Mouse (Mus musculus): ENCODE measurements around the gene Cxcr4.
"Not testable (repeated sequence)": the region's sequence is repeated elsewhere in the genome, so short reads cannot be mapped to it uniquely, and the experiment has no call there.

The Cxcr4 gene

GRCm38 (mm10) chr1:128597209-128597782 is 5.2 kb upstream of the Cxcr4 start:
- DNase-seq = no peak

DNA sequence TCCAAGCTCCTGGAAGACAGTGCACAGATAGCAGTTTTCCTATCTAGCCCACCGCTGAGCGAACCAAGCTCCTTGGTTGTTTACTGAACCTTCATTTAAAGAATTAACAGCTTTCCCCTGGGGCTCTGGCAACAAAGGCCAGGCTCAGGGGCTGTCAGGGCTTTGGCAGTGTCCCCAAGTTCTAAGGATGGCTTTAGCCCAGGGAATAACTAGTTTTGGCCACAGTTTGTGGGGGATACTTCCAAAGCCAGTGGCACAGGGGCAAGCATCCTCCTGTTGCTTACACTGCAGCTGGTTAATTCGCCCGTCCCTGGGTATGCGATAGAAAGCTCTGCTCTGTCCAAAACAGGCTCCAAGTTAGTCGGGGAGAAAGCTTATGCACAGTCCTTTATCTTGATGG is 3.4 kb upstream of the Cxcr4 start:
- no peak for DNase-seq

- no peak for DNase-seq
Measured at GRCm38 (mm10) chr1:128595105-128595420, 3.0 kb upstream of the Cxcr4 start.

GRCm38 (mm10) chr1:128594353-128595104 is 2.4 kb upstream of the Cxcr4 start:
- DNase-seq = no peak

- peak; percentile 63 for DNase-seq
Measured at GRCm38 (mm10) chr1:128592961-128593501, 938 bp upstream of the Cxcr4 start.

DNA sequence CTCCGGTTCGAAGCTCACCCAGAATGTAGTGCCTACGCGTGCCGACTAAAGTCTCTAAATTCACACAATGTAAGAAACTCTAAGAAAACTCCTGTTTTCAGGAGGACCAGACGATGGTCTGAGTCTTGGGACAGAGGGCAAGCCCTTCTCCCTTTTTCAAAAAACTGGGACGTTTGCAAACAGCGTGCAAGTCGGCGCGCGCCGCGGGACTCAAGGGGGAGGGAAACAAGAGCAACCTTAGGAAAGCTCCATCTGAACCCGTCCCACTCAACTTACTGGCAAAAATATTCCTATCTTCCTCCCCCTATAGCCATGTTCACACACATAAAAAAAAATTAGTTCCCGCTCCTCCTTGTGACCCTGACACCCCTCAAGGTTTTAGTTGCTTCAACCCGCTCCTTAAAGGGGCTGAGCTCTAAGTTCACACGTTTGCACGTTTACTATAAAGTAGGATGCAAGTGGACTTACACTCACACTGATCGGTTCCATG is 327 bp downstream of the Cxcr4 start:
- no peak for DNase-seq

DNA sequence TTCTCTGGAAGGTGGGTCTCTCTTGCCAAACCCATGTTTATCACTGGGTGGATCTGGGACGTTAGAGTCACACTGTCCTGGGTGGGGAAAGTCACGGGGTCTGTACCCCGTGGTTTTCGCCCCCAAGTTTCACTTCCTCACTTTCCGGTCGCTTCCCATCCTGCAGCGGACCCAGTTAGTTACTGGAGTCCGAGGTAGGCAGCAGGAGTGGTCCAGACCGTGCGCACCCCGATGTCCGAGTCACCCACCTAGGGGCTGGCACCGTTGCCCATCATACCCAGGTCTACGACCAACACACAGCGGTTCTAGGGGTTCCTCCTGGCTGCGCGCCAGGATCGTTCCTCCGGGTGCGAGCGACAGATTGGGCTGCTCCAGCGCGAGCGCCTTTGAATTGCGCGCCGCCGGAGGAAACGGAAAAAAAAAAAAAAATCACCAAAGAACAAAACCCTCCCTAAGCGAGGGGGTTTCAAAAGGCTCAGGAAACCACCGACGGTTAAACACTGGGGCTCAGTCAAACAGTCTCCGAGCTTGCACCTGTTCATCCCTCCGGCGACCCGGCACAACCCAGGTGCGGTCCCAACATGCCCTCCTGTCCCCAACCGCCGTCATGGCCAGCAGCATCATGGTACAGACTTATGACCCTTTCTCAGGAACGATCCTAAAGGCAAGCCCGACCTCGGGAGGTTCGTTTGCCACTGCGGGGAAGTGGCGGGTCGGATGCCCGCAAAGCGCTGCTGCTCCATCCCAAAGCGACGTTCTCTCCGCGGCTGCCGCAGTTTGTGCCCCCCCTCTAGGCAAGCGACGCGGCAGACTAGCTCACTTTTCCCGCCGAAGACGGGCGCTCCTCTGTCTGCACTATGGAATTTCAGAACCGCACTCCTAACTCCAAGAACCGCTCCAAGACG is 1.0 kb downstream of the Cxcr4 start:
- peak; percentile 91 for DNase-seq

- no peak for DNase-seq
Measured at GRCm38 (mm10) chr1:128590011-128590410, 2.1 kb downstream of the Cxcr4 start.

- DNase-seq = no peak
Measured at GRCm38 (mm10) chr1:128589488-128589887, 2.6 kb downstream of the Cxcr4 start.

DNA sequence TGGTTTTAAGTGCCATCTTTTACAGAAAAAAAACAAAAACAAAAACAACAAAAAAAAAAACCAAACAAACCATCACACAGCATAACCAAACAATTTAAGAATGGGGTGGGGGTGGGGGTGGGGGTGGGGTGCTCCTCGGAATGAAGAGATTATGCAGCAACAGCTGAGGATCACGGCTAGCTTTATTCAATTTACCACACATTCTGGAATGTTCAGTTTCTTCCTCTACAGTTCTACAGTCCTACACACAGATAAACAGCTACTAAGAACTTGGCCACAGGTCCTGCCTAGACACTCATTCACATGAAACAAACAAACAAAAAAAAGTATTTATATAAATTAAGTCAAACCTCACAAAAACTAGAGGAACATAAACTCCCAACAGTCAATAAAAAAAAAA is 3.8 kb downstream of the Cxcr4 start:
- no peak for DNase-seq

DNA sequence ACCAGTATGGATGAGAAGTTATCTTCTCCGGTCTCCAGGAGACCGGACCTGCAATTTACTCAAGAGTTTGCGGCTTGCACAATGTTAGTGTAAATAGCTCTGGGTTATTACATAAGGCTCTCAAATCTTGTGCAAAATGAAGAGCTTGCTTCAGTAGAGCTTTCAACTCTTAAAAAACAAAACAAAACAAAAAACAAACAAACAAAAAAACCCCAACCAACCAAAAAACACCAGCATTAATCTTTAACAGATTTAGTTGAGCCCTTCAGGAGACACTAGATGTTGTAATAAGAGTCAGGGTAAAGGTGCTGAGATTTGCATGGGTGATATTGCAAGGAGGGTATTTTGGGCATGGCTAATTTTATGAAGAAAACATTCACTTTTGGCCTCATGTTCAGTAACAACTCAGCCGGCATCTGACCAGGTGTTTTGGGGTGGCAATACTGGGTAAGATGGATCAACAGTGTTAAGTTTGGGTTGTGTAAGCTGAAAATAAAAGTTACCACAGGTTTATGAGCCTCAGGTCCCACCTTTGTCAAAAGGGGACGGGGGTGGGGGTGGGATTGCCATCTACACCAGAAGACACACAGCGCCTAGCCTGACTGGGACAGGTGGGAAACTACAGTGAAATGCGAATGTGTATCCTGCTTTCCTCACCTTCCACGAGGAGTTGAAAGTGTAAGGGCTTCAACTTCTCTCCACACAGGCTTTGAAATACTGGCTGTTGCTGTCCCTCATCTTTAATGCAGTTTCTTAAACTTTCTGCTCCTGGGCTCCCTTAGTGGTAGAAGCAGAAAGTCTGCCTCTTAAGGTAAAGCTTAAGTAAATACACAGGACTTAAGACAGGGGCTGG is 4.9 kb downstream of the Cxcr4 start:
- no peak for DNase-seq

DNA sequence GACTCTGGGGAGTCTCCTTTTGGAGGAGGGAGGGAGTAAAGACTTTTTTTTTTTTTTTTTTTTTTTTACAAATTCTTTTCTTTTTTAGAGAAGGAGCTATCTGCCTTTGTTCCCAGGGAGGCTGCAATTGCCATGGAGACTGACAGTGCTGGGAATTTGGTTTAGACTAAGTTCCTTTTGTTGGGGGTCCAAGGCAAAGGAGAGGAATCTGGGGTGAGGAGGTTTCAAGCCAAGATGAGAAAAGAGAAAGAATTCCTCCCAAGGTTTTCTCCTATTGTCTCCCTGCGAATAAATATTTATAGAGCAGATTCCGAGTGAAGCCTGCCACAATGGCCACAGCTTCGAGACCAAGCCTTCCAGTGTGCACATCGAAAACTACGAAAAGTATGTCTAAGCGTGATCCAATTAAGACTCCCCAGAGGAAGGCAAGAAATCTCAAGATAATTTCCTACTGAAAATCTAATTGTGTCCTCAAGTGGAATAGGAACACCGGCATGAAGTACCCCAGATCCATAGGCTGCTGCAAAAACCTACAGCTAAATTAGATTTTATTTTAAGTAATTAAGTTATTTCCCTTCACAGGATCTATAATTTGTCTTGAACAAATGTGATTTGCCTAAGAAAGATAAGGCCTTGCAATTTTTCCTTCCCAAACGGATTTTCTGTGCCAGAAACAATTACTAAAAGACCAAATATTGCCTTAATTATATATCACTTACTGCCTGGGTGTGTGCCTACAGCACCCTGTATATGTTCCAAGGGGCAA is 5.7 kb downstream of the Cxcr4 start:
- DNase-seq = no peak

GRCm38 (mm10) chr1:128585396-128586161 is 6.5 kb downstream of the Cxcr4 start:
- DNase-seq = no peak

- DNase-seq = not testable (repeated sequence)
Measured at GRCm38 (mm10) chr1:128584716-128585115, 7.4 kb downstream of the Cxcr4 start.

GRCm38 (mm10) chr1:128583279-128583872 is 8.7 kb downstream of the Cxcr4 start:
- DNase-seq = no peak

DNA sequence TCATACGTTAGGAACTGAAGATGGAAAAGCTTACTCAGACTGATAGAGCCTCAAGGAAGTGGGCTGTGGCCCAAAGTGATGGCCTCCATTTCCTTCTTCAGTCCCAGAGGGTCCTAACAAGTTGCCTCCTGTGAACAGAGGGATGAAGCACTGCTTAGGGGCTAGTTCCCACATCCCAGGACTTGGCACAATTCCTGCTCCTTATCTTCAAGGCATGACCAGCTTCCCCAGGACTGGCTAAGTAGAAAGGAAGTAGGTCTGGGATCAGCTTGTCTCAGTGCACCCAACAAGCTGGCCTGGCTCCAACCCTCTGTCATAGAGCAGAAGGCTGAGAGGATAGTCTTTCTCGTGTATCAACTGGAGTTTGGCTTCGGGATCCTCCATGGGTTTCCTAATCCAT is 11.8 kb downstream of the Cxcr4 start:
- DNase-seq = no peak

DNA sequence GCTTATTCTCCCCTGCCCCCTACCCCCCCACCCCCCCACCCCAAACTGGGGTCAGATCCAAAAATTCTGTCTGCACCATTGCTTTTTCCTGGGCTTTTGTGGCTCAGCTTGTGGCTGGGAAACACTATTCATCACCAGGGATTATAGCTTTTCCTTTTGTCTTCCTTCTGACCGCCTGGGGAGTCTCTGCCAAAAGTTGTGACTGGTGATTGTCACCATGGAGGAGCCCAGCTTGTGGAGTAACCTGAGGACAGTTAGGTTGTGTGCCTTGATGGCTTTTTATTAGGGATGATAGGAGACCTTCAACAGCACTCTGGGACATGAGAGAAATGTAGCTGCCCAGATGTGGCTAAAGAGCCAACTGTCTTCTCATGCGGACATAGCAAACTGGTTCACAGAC is 13.6 kb downstream of the Cxcr4 start:
- no peak for DNase-seq

DNA sequence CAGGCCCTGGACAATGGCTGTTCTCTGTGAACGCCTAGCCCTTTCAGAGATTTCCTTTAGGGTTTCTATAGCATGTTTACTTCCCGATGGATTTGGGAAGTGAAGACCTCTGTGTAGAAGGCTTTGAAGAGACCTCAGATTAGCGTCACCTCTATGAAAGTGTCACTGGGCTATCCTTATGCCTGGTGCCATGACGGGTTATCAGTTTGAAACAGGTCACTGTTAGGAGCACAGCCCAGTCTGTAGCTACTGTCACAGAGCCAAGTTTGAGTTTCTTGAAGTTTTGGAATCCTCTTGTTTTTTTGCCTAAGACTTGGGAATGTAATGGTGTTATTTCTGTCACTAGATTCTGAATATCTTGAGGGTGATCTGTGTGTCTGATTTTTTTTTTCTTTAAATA is 17.0 kb downstream of the Cxcr4 start:
- DNase-seq = no peak

- DNase-seq = no peak
Measured at GRCm38 (mm10) chr1:128571033-128571432, 21.1 kb downstream of the Cxcr4 start.

- DNase-seq = peak; percentile 39
Measured at GRCm38 (mm10) chr1:128569992-128570648, 22.0 kb downstream of the Cxcr4 start.

All from thymus, postnatal 25 days (tissue).